Mouse (Mus musculus): ENCODE measurements around the gene Sarnp. TPM values are rescaled to one million over a fixed set of nuclear protein-coding genes. Genes with fewer than 3 reads are reported as not detected.

Gene Sarnp
- 227 and 230 TPM in 2 replicates for polyA plus RNA-seq (2016; fragmentation: Nextera tagmentation; extraction: Ambion mirVana)

GRCm38 (mm10) chr10:128817033-128817432 is at the start of gene Sarnp:
Sarnp (plus strand) TSS chr10:128817333.
- no peaks in the 10 kb centered on the region for H3K9me3 ChIP-seq

GRCm38 (mm10) chr10:128772895-128773294 is 44.2 kb upstream of the Sarnp start:
- no peaks in the 10 kb centered on the region for H3K9me3 ChIP-seq
- ATAC-seq (ENCODE audit: insufficient number of reproducible peaks, insufficient read depth, low FRiP score, low TSS enrichment), result no peak
- no peak overlapping the region for H3K4me2 ChIP-seq (replicated peaks)
- 72% methylated on average over 2 of the region's 2 CpGs for WGBS
- H3K27me3 ChIP-seq, result no peaks in the 10 kb centered on the region
- no peak overlapping the region for H3K9ac ChIP-seq
- H3K4me3 ChIP-seq, result no peak overlapping the region
- H3K4me1 ChIP-seq, result no peaks in the 10 kb centered on the region
- no peaks in the 10 kb centered on the region for H3K36me3 ChIP-seq
- H3K27ac ChIP-seq, result no peak overlapping the region

More at GRCm38 (mm10) chr10:128817033-128817432, at the start of gene Sarnp:
- Histone ChIP-seq H3K27me3 (no peaks in the 10 kb centered on the region), H3K4me1 (peaks cover 7% of the 10 kb centered on the region; the same call in 1 of the 2 replicates), H3K9ac (no peak within 1 kb of the TSS), H3K4me3 (no peak within 1 kb of the TSS), H3K4me2 (replicated peaks) (no peak within 1 kb of the TSS), H3K27ac (no peak within 1 kb of the TSS), H3K36me3 (peaks cover 54% of the 10 kb centered on the region)
- 91% methylated on average over 13 of the region's 13 CpGs for WGBS
- no peak for ATAC-seq (ENCODE audit: insufficient number of reproducible peaks, insufficient read depth, low FRiP score, low TSS enrichment)

GRCm38 (mm10) chr10:128773685-128774084 is 43.4 kb upstream of the Sarnp start:
- no peaks in the 10 kb centered on the region for H3K9me3 ChIP-seq
- H3K36me3 ChIP-seq, result no peaks in the 10 kb centered on the region
- no peaks in the 10 kb centered on the region for H3K4me1 ChIP-seq
- H3K27me3 ChIP-seq, result no peaks in the 10 kb centered on the region
- no peak overlapping the region for H3K9ac ChIP-seq
- H3K4me2 ChIP-seq (replicated peaks), result no peak overlapping the region
- no peak for ATAC-seq (ENCODE audit: insufficient number of reproducible peaks, insufficient read depth, low FRiP score, low TSS enrichment)
- 24% methylated on average over 5 of the region's 5 CpGs for WGBS
- no peak overlapping the region for H3K4me3 ChIP-seq
- H3K27ac ChIP-seq, result no peak overlapping the region

GRCm38 (mm10) chr10:128778441-128778840 is 38.7 kb upstream of the Sarnp start:
- Histone ChIP-seq H3K27ac (peak overlapping the region; percentile 84; the same call in 1 of the 2 replicates), H3K36me3 (no peaks in the 10 kb centered on the region), H3K4me1 (0 out of 2 replicates have a peak, but pooled peaks cover 4% of the 10 kb centered on the region), H3K9me3 (0 out of 2 replicates have a peak, but pooled peaks cover 3% of the 10 kb centered on the region), H3K27me3 (no peaks in the 10 kb centered on the region), H3K4me2 (replicated peaks) (no peak overlapping the region), H3K4me3 (no peak overlapping the region), H3K9ac (no peak overlapping the region)
- 81% methylated on average over 2 of the region's 2 CpGs for WGBS
- no peak for ATAC-seq (ENCODE audit: insufficient number of reproducible peaks, insufficient read depth, low FRiP score, low TSS enrichment)

- Histone ChIP-seq H3K9ac (no peak overlapping the region), H3K4me1 (0 out of 2 replicates have a peak, but pooled peaks cover 4% of the 10 kb centered on the region), H3K27ac (peak overlapping the region; percentile 84), H3K4me2 (replicated peaks) (no peak overlapping the region), H3K36me3 (no peaks in the 10 kb centered on the region), H3K4me3 (no peak overlapping the region), H3K27me3 (no peaks in the 10 kb centered on the region), H3K9me3 (peaks cover 10% of the 10 kb centered on the region)
- peak; percentile 83; the same call in 1 of the 2 replicates for ATAC-seq (ENCODE audit: insufficient number of reproducible peaks, insufficient read depth, low FRiP score, low TSS enrichment)
- WGBS, result 13% methylated on average over 8 of the region's 8 CpGs
These were observed 37.9 kb upstream of the Sarnp start for GRCm38 (mm10) chr10:128779011-128779795.

GRCm38 (mm10) chr10:128780200-128780599 is 36.9 kb upstream of the Sarnp start:
- 84% methylated on average over 1 of the region's 1 CpGs for WGBS
- H3K27ac ChIP-seq, result no peak overlapping the region
- H3K4me1 ChIP-seq, result 0 out of 2 replicates have a peak, but pooled peaks cover 4% of the 10 kb centered on the region
- H3K4me2 ChIP-seq (replicated peaks), result no peak overlapping the region
- H3K9me3 ChIP-seq, result peaks cover 15% of the 10 kb centered on the region
- H3K27me3 ChIP-seq, result no peaks in the 10 kb centered on the region
- no peak overlapping the region for H3K4me3 ChIP-seq
- H3K9ac ChIP-seq, result no peak overlapping the region
- no peaks in the 10 kb centered on the region for H3K36me3 ChIP-seq
- ATAC-seq (ENCODE audit: insufficient number of reproducible peaks, insufficient read depth, low FRiP score, low TSS enrichment), result no peak

- no peaks in the 10 kb centered on the region for H3K36me3 ChIP-seq
- no peak within 1 kb of the TSS for H3K4me3 ChIP-seq
- H3K27ac ChIP-seq, result no peak within 1 kb of the TSS
- WGBS, result 72% methylated on average over 7 of the region's 7 CpGs
- no peaks in the 10 kb centered on the region for H3K9me3 ChIP-seq
- no peak within 1 kb of the TSS for H3K4me2 ChIP-seq (replicated peaks)
- no peaks in the 10 kb centered on the region for H3K4me1 ChIP-seq
- no peak within 1 kb of the TSS for H3K9ac ChIP-seq
- no peaks in the 10 kb centered on the region for H3K27me3 ChIP-seq
- no peak for ATAC-seq (ENCODE audit: insufficient number of reproducible peaks, insufficient read depth, low FRiP score, low TSS enrichment)
These were observed 26.6 kb upstream of the Sarnp start, which contains the start of gene Mmp19 for GRCm38 (mm10) chr10:128790398-128791124. Mmp19 (plus strand) TSS chr10:128790910.

- Histone ChIP-seq H3K4me3 (no peak overlapping the region), H3K9me3 (no peaks in the 10 kb centered on the region), H3K4me1 (no peaks in the 10 kb centered on the region), H3K27ac (no peak overlapping the region), H3K36me3 (no peaks in the 10 kb centered on the region), H3K27me3 (no peaks in the 10 kb centered on the region), H3K4me2 (replicated peaks) (no peak overlapping the region), H3K9ac (no peak overlapping the region)
- no peak for ATAC-seq (ENCODE audit: insufficient number of reproducible peaks, insufficient read depth, low FRiP score, low TSS enrichment)
These were observed 25.1 kb upstream of the Sarnp start for GRCm38 (mm10) chr10:128792041-128792440.

- Histone ChIP-seq H3K4me2 (replicated peaks) (no peak overlapping the region), H3K27me3 (no peaks in the 10 kb centered on the region), H3K4me1 (no peaks in the 10 kb centered on the region), H3K9me3 (no peaks in the 10 kb centered on the region), H3K9ac (no peak overlapping the region), H3K27ac (no peak overlapping the region), H3K4me3 (no peak overlapping the region), H3K36me3 (no peaks in the 10 kb centered on the region)
- WGBS, result 93% methylated on average over 1 of the region's 1 CpGs
- no peak for ATAC-seq (ENCODE audit: insufficient number of reproducible peaks, insufficient read depth, low FRiP score, low TSS enrichment)
These were observed 23.9 kb upstream of the Sarnp start for GRCm38 (mm10) chr10:128793258-128793657.

- H3K27ac ChIP-seq, result no peak overlapping the region
- H3K36me3 ChIP-seq, result peaks cover 2% of the 10 kb centered on the region; the same call in 1 of the 2 replicates
- no peaks in the 10 kb centered on the region for H3K4me1 ChIP-seq
- H3K4me2 ChIP-seq (replicated peaks), result no peak overlapping the region
- no peaks in the 10 kb centered on the region for H3K9me3 ChIP-seq
- no peaks in the 10 kb centered on the region for H3K27me3 ChIP-seq
- 91% methylated on average over 5 of the region's 5 CpGs for WGBS
- ATAC-seq (ENCODE audit: insufficient number of reproducible peaks, insufficient read depth, low FRiP score, low TSS enrichment), result no peak
- H3K9ac ChIP-seq, result no peak overlapping the region
- H3K4me3 ChIP-seq, result no peak overlapping the region
These were observed 22.7 kb upstream of the Sarnp start for GRCm38 (mm10) chr10:128794391-128794790.

- Histone ChIP-seq H3K9me3 (no peaks in the 10 kb centered on the region), H3K9ac (no peak overlapping the region), H3K27ac (no peak overlapping the region), H3K4me1 (no peaks in the 10 kb centered on the region), H3K27me3 (no peaks in the 10 kb centered on the region), H3K4me3 (no peak overlapping the region), H3K4me2 (replicated peaks) (no peak overlapping the region), H3K36me3 (peaks cover 14% of the 10 kb centered on the region)
- 96% methylated on average over 3 of the region's 3 CpGs for WGBS
- no peak for ATAC-seq (ENCODE audit: insufficient number of reproducible peaks, insufficient read depth, low FRiP score, low TSS enrichment)
These were observed 21.6 kb upstream of the Sarnp start for GRCm38 (mm10) chr10:128795581-128795980.

- peaks cover 13% of the 10 kb centered on the region for H3K4me1 ChIP-seq
- H3K4me3 ChIP-seq, result no peak overlapping the region
- no peak overlapping the region for H3K27ac ChIP-seq
- H3K9ac ChIP-seq, result no peak overlapping the region
- no peaks in the 10 kb centered on the region for H3K27me3 ChIP-seq
- no peak overlapping the region for H3K4me2 ChIP-seq (replicated peaks)
- peaks cover 23% of the 10 kb centered on the region for H3K36me3 ChIP-seq
- 91% methylated on average over 8 of the region's 8 CpGs for WGBS
- no peaks in the 10 kb centered on the region for H3K9me3 ChIP-seq
- no peak for ATAC-seq (ENCODE audit: insufficient number of reproducible peaks, insufficient read depth, low FRiP score, low TSS enrichment)
These were observed 18.5 kb upstream of the Sarnp start for GRCm38 (mm10) chr10:128798676-128799075.
